Mouse (Mus musculus) hindbrain, embryonic 16.5 days (tissue): ENCODE results near the gene Slc35e3. TPM values are rescaled to one million over a fixed set of nuclear protein-coding genes. Genes with fewer than 3 reads are reported as not detected.

Experiments used
- ATAC-seq: fragments of 200-750 bp; cut with Nextera tagmentation; 2 replicates; pipeline ENCODE4 v1.8.0; 2017; ENCODE audit warnings: moderate TSS enrichment, moderate library complexity
- H3K27ac ChIP-seq: fragments of 300-500 bp; sonication (generic); 2 replicates; pipeline ENCODE4 v1.5.1; 2014; ENCODE audit warnings: low read depth, mild to moderate bottlenecking, control low read depth, low read length, moderate library complexity
- H3K27me3 ChIP-seq: fragments of 300-500 bp; sonication (generic); replicated peaks from 2 replicates; pipeline ENCODE4 v1.6.1; 2014; ENCODE audit warnings: low read length; ENCODE audit not compliant: control insufficient read depth, insufficient read depth
- H3K36me3 ChIP-seq: fragments of 300-500 bp; sonication (generic); 2 replicates; pipeline ENCODE4 v1.6.1; 2014; ENCODE audit warnings: mild to moderate bottlenecking, low read length, moderate library complexity, mixed read lengths; ENCODE audit not compliant: control insufficient read depth, insufficient read depth
- H3K4me1 ChIP-seq: fragments of 300-500 bp; sonication (generic); 2 replicates; pipeline ENCODE4 v1.6.1; 2014; ENCODE audit warnings: low read depth, low read length; ENCODE audit not compliant: control insufficient read depth, insufficient read depth
- H3K4me2 ChIP-seq: fragments of 300-500 bp; sonication (generic); 2 replicates; pipeline ENCODE4 v1.6.1; 2014; ENCODE audit warnings: mild to moderate bottlenecking, low read length, control low read depth, moderate library complexity
- H3K4me3 ChIP-seq: fragments of 300-500 bp; sonication (generic); 2 replicates; pipeline ENCODE4 v1.5.1; 2014; ENCODE audit warnings: mild to moderate bottlenecking, low read length, control low read depth, moderate library complexity
- H3K9ac ChIP-seq: fragments of 300-500 bp; sonication (generic); 2 replicates; pipeline ENCODE4 v1.6.1; 2014; ENCODE audit warnings: low read depth, mild to moderate bottlenecking, control low read depth, low read length, moderate library complexity
- H3K9me3 ChIP-seq: fragments of 300-500 bp; sonication (generic); 2 replicates; pipeline ENCODE4 v1.6.1; 2014; ENCODE audit warnings: mild to moderate bottlenecking, low read length, moderate library complexity; ENCODE audit not compliant: control insufficient read depth
- WGBS: fragments of 180-500 bp; shearing (Covaris S2); extraction: QIAGEN DNeasy Blood & Tissue Kit; methylation state at CpG from one replicate; pipeline ENCODE4 v1.1.7; 2014; 5-methylcytosine and 5-hydroxymethylcytosine counted together
- polyA plus RNA-seq: library from polyadenylated mRNA; unstranded; fragments of >200 nt; fragmentation: Nextera tagmentation; extraction: Ambion mirVana; gene quantifications from 2 replicates; pipeline ENCODE4 v1.2.1, GENCODE M21; 2015

Slc35e3 gene
- polyA plus RNA-seq, 1 experiment from 2014 or later: 27.7 TPM

DNA sequence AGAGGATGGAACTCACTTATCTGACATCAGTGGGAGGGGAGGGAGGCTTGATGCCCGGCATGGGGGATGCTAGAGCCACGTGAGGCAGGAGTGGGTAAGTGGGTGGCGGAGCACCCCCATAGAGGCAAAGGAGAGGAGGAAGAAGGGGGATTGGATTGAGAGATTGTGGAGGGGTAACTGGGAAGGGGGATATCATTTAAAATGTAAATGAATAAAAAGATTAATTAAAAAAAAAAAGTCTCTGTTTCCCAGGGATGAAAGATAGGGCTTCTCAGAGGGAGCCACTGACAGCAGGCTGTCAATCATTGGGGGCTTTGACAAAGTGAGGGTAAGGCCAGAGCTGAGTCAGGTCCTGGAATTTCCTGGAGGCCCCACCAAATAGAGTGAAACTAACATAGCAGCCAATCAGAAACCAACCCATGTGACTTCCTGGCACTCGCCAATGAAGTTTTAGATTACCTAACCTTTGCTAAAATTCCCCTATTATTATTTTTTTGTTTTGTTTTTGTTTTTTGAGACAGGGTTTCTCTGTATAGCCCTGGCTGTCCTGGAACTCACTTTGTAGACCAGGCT is 31.2 kb downstream of the Slc35e3 start:
- ATAC-seq: no peak
- no peak overlapping the region for H3K4me2 ChIP-seq
- no peak overlapping the region for H3K27ac ChIP-seq
- H3K4me1 ChIP-seq: peaks cover 5% of the 10 kb centered on the region
- no peaks in the 10 kb centered on the region for H3K9me3 ChIP-seq
- WGBS: 84% methylated on average over 4 of the region's 4 CpGs
- H3K9ac ChIP-seq: no peak overlapping the region
- H3K4me3 ChIP-seq: no peak overlapping the region
- no peaks in the 10 kb centered on the region for H3K36me3 ChIP-seq
- H3K27me3 ChIP-seq: no peaks in the 10 kb centered on the region

DNA sequence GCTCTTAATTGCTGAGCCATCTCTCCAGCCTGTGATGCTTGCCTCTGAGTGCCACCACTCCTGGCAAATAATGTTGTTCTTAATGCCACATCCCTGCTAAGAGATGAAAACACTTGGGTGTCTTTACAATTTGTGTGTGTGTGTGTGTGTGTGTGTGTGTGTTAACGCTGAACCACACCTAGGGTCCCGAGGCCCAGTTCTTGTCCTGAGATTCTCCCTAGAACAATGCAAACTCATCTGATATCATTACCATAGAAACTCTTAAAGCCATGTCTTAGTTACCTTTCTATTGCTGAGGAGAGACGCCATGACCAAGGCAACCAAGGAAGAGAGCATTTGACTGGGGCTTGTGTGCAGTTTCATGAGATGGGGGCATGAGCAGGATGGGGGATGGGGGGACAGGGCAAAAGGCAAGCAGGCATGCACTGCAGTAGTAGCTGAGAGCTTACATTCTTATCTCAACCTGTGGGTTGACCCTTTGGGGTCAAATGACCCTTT is 32.1 kb downstream of the Slc35e3 start:
- no peak for ATAC-seq

DNA sequence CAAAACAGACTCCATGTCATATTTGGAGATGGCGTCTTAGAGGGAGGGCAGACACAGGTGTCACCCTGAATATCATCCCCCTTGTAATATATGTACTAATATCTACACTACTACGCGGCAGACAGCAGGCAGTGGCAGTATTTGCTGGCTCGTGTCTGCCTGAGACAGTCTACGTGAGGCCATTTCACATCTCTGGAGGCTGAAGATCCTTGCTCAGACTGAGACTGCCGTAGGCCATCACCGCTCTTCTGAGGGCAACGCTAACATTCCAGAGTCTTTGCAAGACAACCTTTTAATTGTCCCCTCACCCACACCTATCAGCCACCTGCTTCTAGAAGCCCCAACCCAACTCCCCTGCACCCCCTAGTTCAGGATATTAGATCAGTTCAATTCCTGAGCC is 32.7 kb downstream of the Slc35e3 start:
- no peak for ATAC-seq
- no peaks in the 10 kb centered on the region for H3K36me3 ChIP-seq
- WGBS: 96% methylated on average over 8 of the region's 8 CpGs
- H3K27me3 ChIP-seq: no peaks in the 10 kb centered on the region
- H3K4me1 ChIP-seq: peaks cover 13% of the 10 kb centered on the region
- no peak overlapping the region for H3K4me3 ChIP-seq
- H3K27ac ChIP-seq: no peak overlapping the region
- no peaks in the 10 kb centered on the region for H3K9me3 ChIP-seq
- no peak overlapping the region for H3K9ac ChIP-seq
- H3K4me2 ChIP-seq: no peak overlapping the region

More for the DNA sequence above, 32.1 kb downstream of the Slc35e3 start:
- WGBS: 91% methylated on average over 3 of the region's 3 CpGs
- Histone ChIP-seq H3K36me3 (no peaks in the 10 kb centered on the region), H3K4me3 (no peak overlapping the region), H3K9me3 (no peaks in the 10 kb centered on the region), H3K27me3 (no peaks in the 10 kb centered on the region), H3K4me2 (no peak overlapping the region), H3K9ac (no peak overlapping the region), H3K4me1 (peaks cover 8% of the 10 kb centered on the region), H3K27ac (no peak overlapping the region)

DNA sequence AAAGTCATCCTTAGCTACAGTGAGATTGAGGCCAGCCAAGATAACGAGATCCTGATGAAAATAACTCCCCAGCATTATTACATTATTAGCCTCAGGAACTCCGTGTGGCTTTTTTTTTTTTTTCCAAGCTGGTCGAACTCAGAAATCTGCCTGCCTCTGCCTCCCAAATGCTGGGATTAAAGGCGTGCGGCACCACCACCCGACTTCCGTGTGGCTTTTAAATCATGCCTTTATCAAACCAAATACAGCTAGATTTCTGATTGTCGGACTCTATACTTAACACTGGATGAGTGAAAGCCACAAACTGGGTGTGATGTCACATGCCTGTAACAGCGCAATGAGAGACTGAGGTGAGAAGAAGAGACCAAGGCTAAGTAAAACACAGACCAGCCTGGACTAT is 33.3 kb downstream of the Slc35e3 start:
- Histone ChIP-seq H3K9ac (no peak overlapping the region), H3K36me3 (no peaks in the 10 kb centered on the region), H3K27ac (no peak overlapping the region), H3K27me3 (no peaks in the 10 kb centered on the region), H3K9me3 (no peaks in the 10 kb centered on the region), H3K4me1 (peaks cover 13% of the 10 kb centered on the region), H3K4me3 (no peak overlapping the region), H3K4me2 (no peak overlapping the region)
- 94% methylated on average over 9 of the region's 9 CpGs for WGBS
- no peak for ATAC-seq

DNA sequence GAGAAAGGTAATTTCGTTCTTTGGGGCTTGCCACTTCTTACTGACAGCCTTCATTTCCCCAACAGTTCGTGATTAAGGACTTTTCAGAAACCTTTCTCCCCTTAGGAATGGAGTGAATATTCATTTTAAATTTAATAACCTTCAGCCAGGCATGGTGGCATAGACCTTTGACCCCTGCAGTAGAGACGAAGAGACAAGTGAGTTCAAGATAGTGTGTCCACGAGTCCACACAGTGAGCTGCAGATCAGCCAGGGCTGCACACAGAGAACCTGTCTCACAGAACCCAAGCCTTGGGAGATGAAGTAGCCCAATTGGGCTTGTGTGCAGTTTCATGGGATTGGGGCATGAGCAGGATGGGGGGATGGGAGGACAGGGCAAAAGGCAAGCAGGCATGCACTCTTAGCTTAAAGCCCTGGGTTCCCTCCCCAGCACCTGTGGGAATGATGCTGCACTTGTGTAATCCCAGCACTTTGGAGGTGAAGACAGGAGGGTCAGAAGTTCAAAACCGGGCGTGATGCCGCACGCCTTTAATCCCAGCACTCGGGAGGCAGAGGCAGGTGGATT is 33.9 kb downstream of the Slc35e3 start:
- Histone ChIP-seq H3K27me3 (no peaks in the 10 kb centered on the region), H3K36me3 (no peaks in the 10 kb centered on the region), H3K4me1 (peaks cover 16% of the 10 kb centered on the region), H3K9ac (no peak overlapping the region), H3K4me2 (no peak overlapping the region), H3K9me3 (no peaks in the 10 kb centered on the region), H3K27ac (no peak overlapping the region), H3K4me3 (no peak overlapping the region)
- ATAC-seq: no peak
- WGBS: 93% methylated on average over 9 of the region's 9 CpGs

DNA sequence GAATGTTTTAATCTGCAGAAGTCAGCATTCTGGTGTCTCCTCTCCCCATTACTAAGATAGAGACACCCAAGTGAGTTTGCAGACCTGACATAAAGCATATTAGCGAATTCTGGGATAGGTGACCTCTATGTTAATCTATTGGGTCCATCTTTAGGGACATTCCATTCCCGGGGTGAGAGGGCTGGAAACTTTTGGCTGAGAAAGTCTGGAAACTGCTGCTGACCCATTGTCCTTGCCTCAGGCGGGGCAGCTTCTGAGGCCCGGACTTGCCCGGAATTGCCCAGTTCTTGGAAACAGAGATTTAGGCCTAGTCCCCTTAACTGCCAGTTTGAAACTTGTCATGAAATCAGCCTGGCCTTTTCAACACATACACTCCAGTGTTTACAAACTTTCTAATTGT is 34.8 kb downstream of the Slc35e3 start:
- Histone ChIP-seq H3K27ac (no peak overlapping the region), H3K9me3 (no peaks in the 10 kb centered on the region)
- 68% methylated on average over 5 of the region's 5 CpGs for WGBS

DNA sequence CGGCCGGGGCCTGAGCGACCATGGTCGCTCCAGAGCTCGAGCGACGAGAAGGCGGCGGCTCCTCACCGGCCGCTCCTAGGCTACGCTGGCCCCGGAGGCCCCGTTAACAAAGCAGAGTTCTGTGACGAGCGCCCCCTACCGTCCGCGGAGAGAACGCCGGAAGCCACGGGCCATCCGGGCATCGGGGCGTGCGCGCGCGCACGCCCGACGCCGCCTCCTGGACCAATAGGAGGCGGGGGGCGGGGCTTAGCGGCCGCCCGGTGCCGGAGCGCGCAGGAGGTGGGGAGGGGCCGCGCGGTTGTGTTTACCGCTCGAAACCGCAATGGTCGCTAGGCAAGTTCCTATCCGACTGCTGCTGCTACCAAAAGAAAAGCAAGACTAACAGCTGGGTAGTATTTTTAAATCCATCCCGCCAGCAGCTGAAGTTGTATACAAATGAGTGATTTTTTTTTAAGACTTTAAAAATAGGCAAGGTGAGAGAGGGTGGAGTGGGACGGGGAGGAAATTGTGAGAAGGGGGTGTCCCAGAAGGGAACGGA is 35.5 kb downstream of the Slc35e3 start, which contains the start of gene Mdm2:
Gene Mdm2 (minus strand): TSS at position 155 of the 538 bp plus-strand sequence.
- Histone ChIP-seq H3K27ac (peak within 1 kb of the TSS; percentile 100), H3K4me1 (peaks cover 22% of the 10 kb centered on the region), H3K9me3 (no peaks in the 10 kb centered on the region), H3K4me2 (peak within 1 kb of the TSS; percentile 76), H3K9ac (peak within 1 kb of the TSS; percentile 100), H3K36me3 (no peaks in the 10 kb centered on the region), H3K4me3 (peak within 1 kb of the TSS; percentile 96), H3K27me3 (no peaks in the 10 kb centered on the region)
- under 1% methylated on average over 52 of the region's 52 CpGs for WGBS
- ATAC-seq: peak; percentile 94

More for the DNA sequence above, 34.8 kb downstream of the Slc35e3 start:
- Histone ChIP-seq H3K36me3 (no peaks in the 10 kb centered on the region), H3K4me1 (peaks cover 22% of the 10 kb centered on the region), H3K9ac (no peak overlapping the region; the same call in 1 of the 2 replicates), H3K4me3 (peak overlapping the region; percentile 96), H3K27me3 (no peaks in the 10 kb centered on the region), H3K4me2 (peak overlapping the region; percentile 75)
- ATAC-seq: no peak

DNA sequence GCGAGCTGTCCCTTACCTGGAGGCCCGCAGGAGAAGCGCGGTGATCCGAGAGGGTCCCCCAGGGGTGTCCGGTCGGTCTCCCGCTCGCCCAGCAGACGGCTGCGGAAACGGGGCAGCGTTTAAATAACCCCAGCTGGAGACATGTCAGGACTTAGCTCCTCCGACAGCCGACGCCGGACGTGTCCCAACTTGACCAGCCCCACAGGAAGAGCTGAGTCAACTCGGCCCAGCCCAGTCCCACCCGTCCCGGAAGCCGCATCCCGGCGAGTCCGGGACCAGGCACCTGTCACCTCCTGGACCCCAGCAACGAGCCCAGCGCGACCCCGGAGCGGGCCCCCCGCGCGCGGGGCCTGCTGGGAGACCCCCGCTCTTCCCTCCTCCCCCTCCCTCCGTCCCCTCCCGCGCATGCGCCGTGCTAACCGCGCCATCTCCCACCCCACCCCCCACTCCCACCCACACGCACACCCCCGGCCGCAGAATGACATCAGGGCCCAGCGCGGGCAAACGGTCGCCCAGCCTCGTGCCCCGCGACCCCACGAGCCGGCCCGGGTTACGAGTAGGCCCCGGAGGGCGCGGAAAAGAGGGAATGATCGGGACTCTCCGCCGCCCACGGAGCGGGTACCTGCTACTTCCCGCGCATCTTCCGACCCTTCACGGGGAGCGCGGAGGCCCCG is 36.1 kb downstream of the Slc35e3 start:
- H3K27me3 ChIP-seq: no peaks in the 10 kb centered on the region
- no peaks in the 10 kb centered on the region for H3K9me3 ChIP-seq
- H3K9ac ChIP-seq: peak overlapping the region; percentile 100
- H3K27ac ChIP-seq: peak overlapping the region; percentile 100
- peak overlapping the region; percentile 96 for H3K4me3 ChIP-seq
- WGBS: 0% methylated on average over 44 of the region's 71 CpGs
- H3K4me1 ChIP-seq: peaks cover 22% of the 10 kb centered on the region
- H3K4me2 ChIP-seq: peak overlapping the region; percentile 76
- H3K36me3 ChIP-seq: 0 out of 2 replicates have a peak, but pooled peaks cover 1% of the 10 kb centered on the region
- ATAC-seq: peak; percentile 72

DNA sequence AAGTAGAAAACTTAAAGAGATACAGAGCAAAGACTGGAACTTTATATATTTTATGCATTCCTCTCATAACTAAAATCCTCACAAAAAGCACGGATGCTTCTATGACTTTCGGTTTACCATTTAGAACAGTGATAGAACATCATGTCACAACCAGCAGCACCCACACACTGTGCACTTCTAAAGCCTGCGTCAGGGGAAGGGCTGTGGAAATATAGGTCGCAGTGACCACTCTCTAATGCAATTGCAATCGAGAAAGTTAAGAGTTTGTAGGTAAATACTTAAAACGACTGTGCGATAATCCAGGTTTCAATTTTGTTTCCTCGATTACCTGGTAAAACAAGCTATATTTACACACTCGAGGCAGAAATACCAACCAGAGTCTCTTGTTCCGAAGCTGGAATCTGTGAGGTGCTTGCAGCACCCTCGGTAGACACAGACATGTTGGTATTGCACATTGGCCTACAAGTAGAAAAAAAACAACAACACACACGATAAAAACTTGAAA is 36.8 kb downstream of the Slc35e3 start:
- H3K4me3 ChIP-seq: peak overlapping the region; percentile 96
- H3K4me1 ChIP-seq: peaks cover 22% of the 10 kb centered on the region
- 51% methylated on average over 12 of the region's 12 CpGs for WGBS
- peak overlapping the region; percentile 100; the same call in 1 of the 2 replicates for H3K27ac ChIP-seq
- ATAC-seq: no peak
- peaks cover 4% of the 10 kb centered on the region; the same call in 1 of the 2 replicates for H3K36me3 ChIP-seq
- H3K4me2 ChIP-seq: peak overlapping the region; percentile 76
- no peaks in the 10 kb centered on the region for H3K9me3 ChIP-seq
- peak overlapping the region; percentile 100 for H3K9ac ChIP-seq
- H3K27me3 ChIP-seq: no peaks in the 10 kb centered on the region
